Mouse (Mus musculus) liver, adult 2 months (tissue): ENCODE measurements around the gene Lrrc8c.

Experiments
- CTCF ChIP-seq: fragments of 200-500 bp; IDR thresholded peaks from 2 replicates; pipeline ENCODE4 v1.5.1; 2011; ENCODE audit warnings: low read depth, low read length, control low read depth
- POLR2A ChIP-seq: fragments of 200-500 bp; IDR thresholded peaks from 2 replicates; pipeline ENCODE4 v1.6.1; 2011; ENCODE audit warnings: low read length, control low read depth; ENCODE audit not compliant: insufficient read depth; ENCODE audit errors: extremely low read depth

DNA sequence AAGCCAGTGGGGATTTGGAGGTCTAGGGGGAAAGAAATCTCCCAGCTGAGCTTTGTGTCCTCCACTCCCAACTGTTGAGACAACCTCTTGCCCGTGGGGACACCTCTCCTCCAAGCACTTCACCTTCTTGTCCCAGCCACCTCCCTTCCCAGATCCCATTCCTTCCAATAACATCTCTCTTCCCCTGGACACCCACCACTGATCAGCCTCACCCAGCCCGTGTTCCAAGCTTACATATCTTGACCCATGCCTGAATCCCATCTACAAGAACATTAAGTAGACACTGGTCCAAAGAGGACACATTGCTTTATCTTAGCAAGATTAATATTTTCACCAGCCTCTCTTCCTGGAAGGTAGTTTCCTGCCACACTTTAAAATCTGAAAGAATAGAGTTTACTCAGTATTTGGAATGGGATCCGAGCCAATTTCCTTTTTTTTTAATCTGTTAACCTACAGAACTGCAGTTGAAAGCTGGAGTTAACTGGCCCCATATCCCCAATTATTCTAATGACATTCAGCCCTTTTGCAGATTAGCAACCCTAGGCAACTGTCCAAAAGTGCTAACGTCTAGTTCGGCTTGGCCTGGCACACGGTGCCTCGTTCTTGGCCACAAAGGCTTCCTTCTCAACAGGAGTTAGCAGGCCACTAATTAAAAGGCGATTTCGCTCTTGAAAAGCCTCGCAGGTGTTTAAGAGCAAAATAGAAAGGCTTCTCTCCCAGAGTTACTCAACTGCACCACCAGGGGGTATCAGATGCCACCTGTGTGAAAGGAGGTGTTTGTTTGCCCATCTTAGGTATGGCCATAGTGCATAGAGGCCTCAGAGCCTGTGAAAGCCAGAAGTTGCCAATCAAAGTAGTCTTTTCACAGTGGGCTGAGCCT is 26.6 kb upstream of the Lrrc8c start:
- TF ChIP-seq CTCF (no peak), POLR2A (no peak)
